Mouse (Mus musculus): ENCODE results near the gene Col19a1. TPM values are rescaled to one million over a fixed set of nuclear protein-coding genes. Genes with fewer than 3 reads are reported as not detected.

Gene Col19a1
- polyA plus RNA-seq, 1 experiment, result 0.01 TPM

GRCm38 (mm10) chr1:24302674-24303073 is 284.6 kb downstream of the Col19a1 start:
- no peaks in the 10 kb centered on the region for H3K27me3 ChIP-seq (ENCODE audit: control insufficient read depth, insufficient read depth, insufficient read length)
- TF ChIP-seq REST (IDR thresholded peaks at IDR 0.05; ENCODE audit: insufficient read depth, insufficient read length), result no peak
- TF ChIP-seq SRF (IDR thresholded peaks at IDR 0.05; ENCODE audit: control insufficient read depth, insufficient read length, low read depth), result no peak
- TF ChIP-seq USF1 (IDR thresholded peaks at IDR 0.05; ENCODE audit: low read depth), result no peak
- TF ChIP-seq MYOG (IDR thresholded peaks at IDR 0.05; ENCODE audit: control insufficient read depth in 1 of 3, insufficient read depth in 1 of 3, insufficient read length in 2 of 3, low read depth in 2 of 3), result no peak
- no peak for TF ChIP-seq E2F4 (IDR thresholded peaks at IDR 0.05; ENCODE audit: insufficient read depth)
- no peak for TF ChIP-seq TCF12 (IDR thresholded peaks at IDR 0.05; ENCODE audit: insufficient read depth, poor library complexity, severe bottlenecking)
- no peak for TF ChIP-seq TCF3 (IDR thresholded peaks at IDR 0.05; ENCODE audit: insufficient read length, low read depth)
- no peak for TF ChIP-seq POLR2A (IDR thresholded peaks at IDR 0.05; ENCODE audit: insufficient read length, low read depth)
- TF ChIP-seq CEBPB (IDR thresholded peaks at IDR 0.05; ENCODE audit: insufficient read depth, poor library complexity, severe bottlenecking), result no peak
- TF ChIP-seq POLR2AphosphoS2 (IDR thresholded peaks at IDR 0.05; ENCODE audit: insufficient read length, low read depth), result no peak
- H3K4me2 ChIP-seq (ENCODE audit: low read depth), result no peak overlapping the region

GRCm38 (mm10) chr1:24300700-24301099 is 286.6 kb downstream of the Col19a1 start:
- no peak overlapping the region for H3ac ChIP-seq (ENCODE audit: control insufficient read depth, insufficient read length)
- no peak for TF ChIP-seq POLR2A (IDR thresholded peaks at IDR 0.05; ENCODE audit: insufficient read length, low read depth)
- no peak for TF ChIP-seq MYOD1 (IDR thresholded peaks at IDR 0.05; ENCODE audit: control insufficient read depth in 1 of 3, insufficient read length in 2 of 3, low read depth in 2 of 3)
- no peaks in the 10 kb centered on the region for H3K27me3 ChIP-seq (ENCODE audit: control insufficient read depth, insufficient read depth, insufficient read length)
- no peaks in the 10 kb centered on the region for H3K36me3 ChIP-seq (ENCODE audit: control insufficient read depth, insufficient read depth)
- no peak overlapping the region for H3K4me3 ChIP-seq
- no peak overlapping the region for H3K4me2 ChIP-seq (ENCODE audit: low read depth)
- H3K79me2 ChIP-seq (ENCODE audit: control insufficient read depth, insufficient read depth), result no peaks in the 10 kb centered on the region

More at GRCm38 (mm10) chr1:24302674-24303073, 284.6 kb downstream of the Col19a1 start:
- H3ac ChIP-seq (ENCODE audit: control insufficient read depth, insufficient read length), result no peak overlapping the region
- no peaks in the 10 kb centered on the region for H3K36me3 ChIP-seq (ENCODE audit: control insufficient read depth, insufficient read depth)
- H3K79me2 ChIP-seq (ENCODE audit: control insufficient read depth, insufficient read depth), result no peaks in the 10 kb centered on the region
- H3K4me3 ChIP-seq, result no peak overlapping the region

- Histone ChIP-seq H3K79me2 (ENCODE audit: control insufficient read depth, insufficient read depth) (no peaks in the 10 kb centered on the region), H3K4me3 (no peak overlapping the region), H3K4me2 (ENCODE audit: low read depth) (no peak overlapping the region), H3K36me3 (ENCODE audit: control insufficient read depth, insufficient read depth) (no peaks in the 10 kb centered on the region), H3ac (ENCODE audit: control insufficient read depth, insufficient read length) (no peak overlapping the region), H3K27me3 (ENCODE audit: control insufficient read depth, insufficient read depth, insufficient read length) (no peaks in the 10 kb centered on the region)
- no peak for TF ChIP-seq POLR2A (IDR thresholded peaks at IDR 0.05; ENCODE audit: insufficient read length, low read depth)
- TF ChIP-seq MYOG (IDR thresholded peaks at IDR 0.05; ENCODE audit: control insufficient read depth in 1 of 3, insufficient read depth in 1 of 3, insufficient read length in 2 of 3, low read depth in 2 of 3), result no peak
- TF ChIP-seq CEBPB (IDR thresholded peaks at IDR 0.05; ENCODE audit: insufficient read depth, poor library complexity, severe bottlenecking), result no peak
- TF ChIP-seq E2F4 (IDR thresholded peaks at IDR 0.05; ENCODE audit: insufficient read depth), result no peak
- TF ChIP-seq SRF (IDR thresholded peaks at IDR 0.05; ENCODE audit: control insufficient read depth, insufficient read length, low read depth), result no peak
- no peak for TF ChIP-seq TCF12 (IDR thresholded peaks at IDR 0.05; ENCODE audit: insufficient read depth, poor library complexity, severe bottlenecking)
- no peak for TF ChIP-seq MYOD1 (IDR thresholded peaks at IDR 0.05; ENCODE audit: control insufficient read depth in 1 of 3, insufficient read length in 2 of 3, low read depth in 2 of 3)
- no peak for TF ChIP-seq USF1 (IDR thresholded peaks at IDR 0.05; ENCODE audit: low read depth)
Observed at GRCm38 (mm10) chr1:24294979-24295942, 292.0 kb downstream of the Col19a1 start.

- Histone ChIP-seq H3K79me2 (ENCODE audit: control insufficient read depth, insufficient read depth) (no peaks in the 10 kb centered on the region), H3ac (ENCODE audit: control insufficient read depth, insufficient read length) (no peak overlapping the region), H3K4me3 (no peak overlapping the region), H3K27me3 (ENCODE audit: control insufficient read depth, insufficient read depth, insufficient read length) (no peaks in the 10 kb centered on the region), H3K36me3 (ENCODE audit: control insufficient read depth, insufficient read depth) (no peaks in the 10 kb centered on the region), H3K4me2 (ENCODE audit: low read depth) (no peak overlapping the region)
- TF ChIP-seq TCF12 (IDR thresholded peaks at IDR 0.05; ENCODE audit: insufficient read depth, poor library complexity, severe bottlenecking), result no peak
- no peak for TF ChIP-seq E2F4 (IDR thresholded peaks at IDR 0.05; ENCODE audit: insufficient read depth)
- no peak for TF ChIP-seq CEBPB (IDR thresholded peaks at IDR 0.05; ENCODE audit: insufficient read depth, poor library complexity, severe bottlenecking)
- TF ChIP-seq SRF (IDR thresholded peaks at IDR 0.05; ENCODE audit: control insufficient read depth, insufficient read length, low read depth), result no peak
- TF ChIP-seq REST (IDR thresholded peaks at IDR 0.05; ENCODE audit: insufficient read depth, insufficient read length), result no peak
- no peak for TF ChIP-seq MYOG (IDR thresholded peaks at IDR 0.05; ENCODE audit: control insufficient read depth in 1 of 3, insufficient read depth in 1 of 3, insufficient read length in 2 of 3, low read depth in 2 of 3)
- TF ChIP-seq USF1 (IDR thresholded peaks at IDR 0.05; ENCODE audit: low read depth), result no peak
- no peak for TF ChIP-seq MAX (IDR thresholded peaks at IDR 0.05; ENCODE audit: low read depth)
- TF ChIP-seq MYOD1 (IDR thresholded peaks at IDR 0.05; ENCODE audit: control insufficient read depth in 1 of 3, insufficient read length in 2 of 3, low read depth in 2 of 3), result no peak
- TF ChIP-seq POLR2A (IDR thresholded peaks at IDR 0.05; ENCODE audit: insufficient read length, low read depth), result no peak
- no peak for TF ChIP-seq POLR2AphosphoS2 (IDR thresholded peaks at IDR 0.05; ENCODE audit: insufficient read length, low read depth)
- TF ChIP-seq TCF3 (IDR thresholded peaks at IDR 0.05; ENCODE audit: insufficient read length, low read depth), result no peak
Observed at GRCm38 (mm10) chr1:24292515-24292914, 294.8 kb downstream of the Col19a1 start.

GRCm38 (mm10) chr1:24286360-24286759 is 300.9 kb downstream of the Col19a1 start:
- TF ChIP-seq TCF12 (IDR thresholded peaks at IDR 0.05; ENCODE audit: insufficient read depth, poor library complexity, severe bottlenecking) (peak; percentile 55), TCF3 (IDR thresholded peaks at IDR 0.05; ENCODE audit: insufficient read length, low read depth) (peak; percentile 76), E2F4 (IDR thresholded peaks at IDR 0.05; ENCODE audit: insufficient read depth) (no peak), MYOG (IDR thresholded peaks at IDR 0.05; ENCODE audit: control insufficient read depth in 1 of 3, insufficient read depth in 1 of 3, insufficient read length in 2 of 3, low read depth in 2 of 3) (peak in 1 of 3 experiments; percentile 79), MYOD1 (IDR thresholded peaks at IDR 0.05; ENCODE audit: control insufficient read depth in 1 of 3, insufficient read length in 2 of 3, low read depth in 2 of 3) (peak in 2 of 3 experiments; percentile 62 to 95)
- Histone ChIP-seq H3K27me3 (ENCODE audit: control insufficient read depth, insufficient read depth, insufficient read length) (no peaks in the 10 kb centered on the region), H3ac (ENCODE audit: control insufficient read depth, insufficient read length) (no peak overlapping the region), H3K79me2 (ENCODE audit: control insufficient read depth, insufficient read depth) (no peaks in the 10 kb centered on the region), H3K36me3 (ENCODE audit: control insufficient read depth, insufficient read depth) (no peaks in the 10 kb centered on the region), H3K4me2 (ENCODE audit: low read depth) (no peak overlapping the region), H3K4me3 (no peak overlapping the region)
